Mouse (Mus musculus): ENCODE data around the gene Shisa8.
A peak's percentile ranks its signal among the peaks of the same experiment; 100 is the strongest.

Gene Shisa8

GRCm38 (mm10) chr15:82175091-82175490 is 37.5 kb downstream of the Shisa8 start:
- no peak for DNase-seq (ENCODE audit: low spot score in 2 of 2)

GRCm38 (mm10) chr15:82172648-82173047 is 40.0 kb downstream of the Shisa8 start:
- no peak for DNase-seq (ENCODE audit: low spot score in 2 of 2)

GRCm38 (mm10) chr15:82170437-82171377 is 41.9 kb downstream of the Shisa8 start:
- no peak for DNase-seq (ENCODE audit: low spot score in 2 of 2)

GRCm38 (mm10) chr15:82169671-82170070 is 42.9 kb downstream of the Shisa8 start:
- no peak for DNase-seq (ENCODE audit: low spot score in 2 of 2)

GRCm38 (mm10) chr15:82167201-82168168 is 45.1 kb downstream of the Shisa8 start:
- DNase-seq (ENCODE audit: low spot score in 2 of 2): no peak

- no peak for DNase-seq (ENCODE audit: low spot score in 2 of 2)
Measured at GRCm38 (mm10) chr15:82166240-82167100, 46.1 kb downstream of the Shisa8 start.

- peak; percentile 60 to 82 for DNase-seq (ENCODE audit: low spot score in 2 of 2)
Measured at GRCm38 (mm10) chr15:82165332-82166239, 47.0 kb downstream of the Shisa8 start.

- no peak for DNase-seq (ENCODE audit: low spot score in 2 of 2)
Measured at GRCm38 (mm10) chr15:82164496-82164895, 48.1 kb downstream of the Shisa8 start.

- DNase-seq (ENCODE audit: low spot score in 2 of 2): no peak
Measured at GRCm38 (mm10) chr15:82164061-82164399, 48.6 kb downstream of the Shisa8 start.

- DNase-seq (ENCODE audit: low spot score in 2 of 2): no peak
Measured at GRCm38 (mm10) chr15:82163356-82164060, 49.1 kb downstream of the Shisa8 start.

GRCm38 (mm10) chr15:82161965-82162600 is 50.5 kb downstream of the Shisa8 start:
- no peak for DNase-seq (ENCODE audit: low spot score in 2 of 2)

- DNase-seq (ENCODE audit: low spot score in 2 of 2): no peak
Measured at GRCm38 (mm10) chr15:82160731-82161640, 51.6 kb downstream of the Shisa8 start.

GRCm38 (mm10) chr15:82159471-82159870 is 53.1 kb downstream of the Shisa8 start:
- DNase-seq (ENCODE audit: low spot score in 2 of 2): no peak

- DNase-seq (ENCODE audit: low spot score in 2 of 2): peak in 1 of 2 experiments; percentile 47
Measured at GRCm38 (mm10) chr15:82158243-82159035, 54.2 kb downstream of the Shisa8 start.

- DNase-seq (ENCODE audit: low spot score in 2 of 2): no peak
Measured at GRCm38 (mm10) chr15:82156902-82157301, 55.7 kb downstream of the Shisa8 start.

- no peak for DNase-seq (ENCODE audit: low spot score in 2 of 2)
Measured at GRCm38 (mm10) chr15:82156298-82156697, 56.3 kb downstream of the Shisa8 start.

Data from urinary bladder, adult 18-20 months (tissue).